Mouse (Mus musculus) ES-CJ7 (cell line): ENCODE measurements around the gene Cttn.
A peak's percentile ranks its signal among the peaks of the same experiment; 100 is the strongest.

ENCODE experiments used
- DNase-seq: peaks from one replicate; pipeline ENCODE4 v3.0.0; 2011; ENCODE audit warnings: low read depth, low spot score

The Cttn gene

DNA sequence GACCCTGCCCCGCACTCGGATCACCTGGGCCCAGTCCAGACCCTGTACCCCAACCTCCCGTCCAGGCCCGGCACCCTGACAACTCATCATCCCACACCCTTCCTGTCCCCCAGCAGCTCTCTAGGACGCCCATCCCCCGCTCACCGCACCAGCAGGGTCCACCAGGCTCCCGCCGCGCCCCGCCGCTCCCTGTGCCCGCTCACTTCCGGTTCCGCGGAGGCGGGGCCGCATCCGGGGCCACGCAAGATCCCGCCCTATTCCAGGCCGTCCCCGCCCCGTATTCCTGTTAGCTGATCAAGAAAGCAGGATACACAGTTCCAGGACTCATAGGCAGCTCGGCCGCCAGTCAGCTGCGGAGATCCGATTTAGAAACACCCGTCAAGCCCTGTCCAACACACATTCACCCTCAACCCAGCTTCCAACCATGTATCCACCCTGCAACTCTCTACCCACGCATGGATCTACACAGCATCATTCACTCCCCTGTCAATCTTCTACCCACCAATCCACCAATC lies at the start of gene Cttn:
Gene Cttn, minus strand, starts transcription at position 465 of the 515 bp plus-strand sequence.
- DNase-seq = peak; percentile 82

DNA sequence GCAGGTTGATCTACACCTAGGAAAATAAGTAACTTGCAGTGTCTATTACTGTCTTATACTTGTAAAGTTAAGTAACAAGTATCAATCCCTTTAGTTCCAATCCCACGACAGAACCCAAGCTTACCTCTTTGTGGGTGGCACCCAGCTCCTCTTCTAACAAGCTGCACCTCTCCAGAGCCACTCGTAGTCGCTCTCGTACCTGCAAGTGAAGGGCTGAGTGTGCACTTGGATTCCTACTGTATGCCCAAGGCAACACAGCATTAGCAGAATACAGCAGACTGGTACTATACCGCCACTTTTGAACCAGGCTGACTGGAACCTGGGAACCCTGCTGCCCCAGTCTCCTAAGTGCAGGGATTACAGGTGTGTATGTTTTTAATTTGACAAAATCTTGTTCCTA lies 49.0 kb upstream of the Cttn start:
- no peak for DNase-seq

DNA sequence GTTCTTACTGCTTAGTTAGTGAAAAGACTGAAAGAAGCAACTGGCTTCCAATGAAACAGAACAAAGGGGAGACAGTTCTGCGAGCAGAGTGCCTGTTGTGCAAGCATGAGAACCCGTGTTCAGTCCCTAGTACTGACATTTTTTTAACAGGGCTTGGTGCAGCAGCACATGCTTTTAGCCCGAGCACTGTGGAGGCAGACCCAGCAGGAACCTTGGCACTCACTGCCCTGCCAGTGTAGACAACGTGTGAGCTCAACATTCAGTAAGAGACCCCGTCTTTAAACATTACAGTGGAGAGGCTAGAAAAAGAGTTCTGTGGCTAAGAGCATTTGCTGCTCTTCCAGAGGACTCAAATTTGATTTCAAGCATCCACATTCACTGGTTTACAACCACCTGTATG lies 45.9 kb upstream of the Cttn start:
- no peak for DNase-seq

DNA sequence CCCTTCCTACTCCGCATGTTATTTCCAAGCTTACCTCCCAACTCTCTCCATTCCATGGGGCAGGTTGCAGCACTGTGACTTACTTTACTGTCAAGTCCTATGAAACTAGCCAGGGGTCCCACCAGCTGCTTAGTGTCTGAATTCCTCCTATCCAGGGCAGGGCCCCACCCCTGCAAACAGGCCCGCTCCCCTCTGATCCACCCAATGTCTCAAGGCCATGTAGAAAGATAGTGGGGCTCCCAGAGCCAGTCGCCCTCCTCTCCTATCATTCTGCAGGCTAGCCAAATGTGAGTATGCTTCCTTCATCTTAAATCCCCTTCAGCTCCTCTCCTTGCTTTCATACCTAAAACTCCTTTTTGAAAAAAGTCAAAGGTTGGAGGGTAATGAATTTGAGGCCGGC lies 38.3 kb upstream of the Cttn start:
- no peak for DNase-seq

DNA sequence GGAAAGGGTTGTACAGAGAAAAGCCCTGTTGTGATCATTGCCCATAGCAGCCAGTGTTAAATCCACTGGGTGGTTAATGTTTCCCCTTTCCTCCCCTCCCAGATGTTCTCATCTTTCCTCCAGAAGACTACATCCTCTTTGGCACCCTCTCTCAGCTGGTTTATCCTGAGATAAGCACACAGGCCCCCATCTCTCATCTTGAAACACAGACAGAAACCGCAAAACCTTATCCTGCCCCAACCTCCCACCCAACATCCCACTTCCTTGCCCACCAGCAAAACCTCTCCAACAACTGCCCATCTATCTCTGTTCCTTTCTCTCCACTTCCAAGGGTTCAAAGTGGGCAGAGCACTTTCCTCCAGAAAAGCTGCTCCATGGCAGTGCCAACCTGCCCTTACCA lies 36.0 kb upstream of the Cttn start:
- DNase-seq = no peak

DNA sequence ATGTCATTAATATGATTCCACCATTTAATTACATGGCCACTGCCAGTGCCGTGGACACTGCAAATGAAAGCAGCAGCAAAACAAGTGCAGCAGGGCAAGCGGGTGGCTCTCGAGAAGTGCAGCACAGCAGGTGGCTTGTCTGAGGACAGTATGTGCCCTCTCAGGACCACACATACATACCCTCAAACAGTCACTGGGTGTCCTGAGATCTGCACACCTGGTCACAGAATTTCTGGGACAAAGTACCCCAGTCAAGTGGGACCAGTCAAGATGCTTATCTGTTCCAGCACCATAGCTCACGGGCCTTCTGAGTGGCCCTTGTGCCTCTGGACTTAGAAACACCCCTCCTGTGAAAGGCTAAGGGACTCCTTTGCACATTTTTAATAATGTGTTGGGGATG lies 33.1 kb upstream of the Cttn start:
- DNase-seq = no peak

DNA sequence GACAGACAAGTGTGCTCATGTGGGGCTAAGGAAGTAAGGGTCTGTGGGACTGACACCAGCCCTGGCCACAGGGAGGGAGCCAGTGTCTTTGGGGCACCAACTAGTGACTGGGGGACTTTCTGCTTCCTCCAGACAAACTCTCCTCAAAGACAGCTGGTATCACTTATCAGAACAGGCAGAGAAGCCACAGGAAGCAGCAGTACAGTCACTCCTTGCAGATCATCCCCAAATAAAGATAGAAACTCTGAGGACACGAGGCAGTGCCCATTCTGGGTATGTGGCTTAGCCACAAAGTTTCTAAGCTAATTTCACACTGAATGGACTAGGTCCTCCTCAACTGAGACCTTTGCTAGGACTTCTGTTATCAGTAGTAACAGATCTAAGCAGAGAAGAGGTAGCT lies 22.1 kb upstream of the Cttn start:
- no peak for DNase-seq

DNA sequence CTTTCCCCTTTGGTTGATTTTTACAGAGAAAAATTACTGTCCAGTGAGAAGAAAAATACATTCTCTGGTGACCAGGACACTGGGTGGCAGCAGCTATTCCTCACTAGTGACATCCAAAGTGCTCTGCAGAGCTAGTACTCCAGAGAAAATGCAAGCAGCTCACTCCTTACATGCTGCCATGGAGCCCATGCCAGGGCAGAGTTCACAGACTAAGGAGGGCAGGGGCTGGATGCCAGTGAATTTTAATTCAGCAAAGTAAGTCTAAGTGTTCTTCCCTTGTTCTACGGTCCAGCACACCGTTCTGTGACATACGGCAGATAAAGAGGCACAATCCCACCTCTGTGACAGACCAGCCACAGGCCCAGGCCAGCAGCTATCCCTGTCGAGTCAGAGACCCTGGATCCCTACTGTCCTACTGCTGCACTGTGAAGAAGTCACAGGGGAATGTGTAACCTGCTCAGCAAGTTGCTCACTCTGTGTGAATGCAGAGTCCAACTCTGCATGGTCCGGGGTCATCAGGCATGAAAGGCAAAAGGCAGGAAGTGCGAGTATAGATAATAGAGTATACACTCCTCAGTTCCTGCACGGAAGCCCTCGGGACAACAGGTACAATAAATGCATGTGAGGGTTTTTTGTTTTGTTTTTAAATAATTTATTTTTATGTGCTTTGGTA lies 19.5 kb upstream of the Cttn start:
- DNase-seq = no peak

DNA sequence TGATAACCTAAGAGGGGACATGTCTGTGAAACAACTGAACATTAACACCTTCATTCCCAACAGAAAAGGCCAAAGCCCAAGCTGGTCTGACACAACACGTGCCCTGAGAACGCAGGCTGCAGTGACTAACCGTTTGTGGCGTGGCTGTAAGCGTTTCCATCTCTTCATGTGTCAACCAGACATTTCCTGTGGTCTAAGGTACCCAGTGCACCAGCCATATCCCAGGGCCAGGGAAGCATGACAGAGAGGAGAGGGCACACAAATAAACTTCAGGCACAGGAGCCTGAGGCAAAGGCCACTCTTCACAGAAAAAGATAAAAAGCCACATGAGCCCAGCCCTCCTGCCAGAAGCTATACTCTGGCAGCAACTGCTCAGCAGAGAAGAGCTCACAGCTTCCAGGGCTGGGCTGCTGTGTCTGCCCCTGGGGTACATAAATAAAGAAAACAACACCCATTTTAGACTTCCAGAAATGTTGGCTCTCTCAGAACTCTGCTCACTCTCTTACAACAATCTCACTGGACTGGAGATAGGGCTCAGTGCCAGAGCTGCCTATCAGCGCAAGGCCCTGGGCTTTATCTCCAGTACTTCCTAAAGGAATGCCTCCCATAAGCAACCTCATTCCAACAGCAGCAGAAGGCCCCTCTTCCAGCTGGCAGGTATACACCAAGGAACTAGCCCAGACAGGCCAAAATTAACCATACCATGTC lies 18.4 kb upstream of the Cttn start:
- no peak for DNase-seq

DNA sequence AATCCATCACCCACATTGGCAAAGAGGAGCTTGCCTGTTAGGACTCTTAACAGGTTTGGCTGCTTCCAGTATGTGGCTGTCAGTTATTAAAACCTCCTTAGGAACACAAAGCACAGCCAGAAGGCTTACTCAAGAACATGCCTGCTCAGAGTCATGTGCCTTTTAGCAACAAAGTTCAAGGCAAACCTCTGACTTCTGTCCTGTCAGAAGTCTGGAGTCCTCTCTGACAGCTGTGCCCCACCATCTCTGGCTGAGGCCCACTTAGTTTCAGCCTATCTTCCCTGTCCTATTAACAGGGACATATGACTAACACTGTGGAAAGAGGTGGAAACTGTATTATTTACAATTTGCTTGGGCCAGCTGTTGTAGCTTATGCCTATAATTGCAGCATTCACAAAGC lies 9.5 kb upstream of the Cttn start:
- no peak for DNase-seq

DNA sequence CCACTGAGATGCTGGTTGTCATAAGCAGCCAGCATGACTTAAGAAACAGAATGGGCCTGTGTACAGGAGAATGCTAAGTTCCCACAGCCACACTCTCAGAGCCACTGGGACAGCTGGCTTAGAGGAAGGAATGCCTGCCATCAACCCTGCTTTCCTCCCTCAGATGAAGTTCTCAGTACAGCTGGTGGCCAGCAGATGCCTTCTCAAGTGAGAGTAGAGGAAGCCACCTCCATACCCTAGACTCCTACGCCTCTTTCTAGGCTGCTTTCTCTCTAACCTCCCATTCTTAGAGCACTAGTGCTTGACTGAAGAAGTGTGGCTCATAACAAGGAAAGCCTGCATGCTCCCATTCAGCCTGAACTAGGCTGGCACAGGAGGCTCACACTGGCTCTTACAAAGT lies 8.8 kb upstream of the Cttn start:
- no peak for DNase-seq

DNA sequence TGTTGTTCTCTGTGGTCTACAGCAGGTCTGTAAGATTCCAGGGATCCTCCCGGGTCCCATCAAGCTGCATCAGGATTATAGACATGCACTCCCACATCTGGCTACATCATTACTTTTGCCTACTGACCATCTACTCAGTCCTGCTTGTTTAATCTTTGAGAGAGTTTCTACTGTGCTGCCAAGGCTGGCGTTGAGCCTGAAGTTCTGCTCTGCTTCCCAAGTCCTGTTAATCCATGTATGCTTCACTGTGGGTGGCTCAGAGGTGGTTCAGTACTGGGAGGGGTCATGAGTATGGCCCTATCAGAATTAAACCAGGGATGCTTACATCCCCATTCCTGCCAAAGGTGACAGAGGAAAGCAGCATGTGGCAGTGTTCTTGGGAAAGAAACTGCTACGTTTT lies 4.9 kb upstream of the Cttn start:
- DNase-seq = no peak

DNA sequence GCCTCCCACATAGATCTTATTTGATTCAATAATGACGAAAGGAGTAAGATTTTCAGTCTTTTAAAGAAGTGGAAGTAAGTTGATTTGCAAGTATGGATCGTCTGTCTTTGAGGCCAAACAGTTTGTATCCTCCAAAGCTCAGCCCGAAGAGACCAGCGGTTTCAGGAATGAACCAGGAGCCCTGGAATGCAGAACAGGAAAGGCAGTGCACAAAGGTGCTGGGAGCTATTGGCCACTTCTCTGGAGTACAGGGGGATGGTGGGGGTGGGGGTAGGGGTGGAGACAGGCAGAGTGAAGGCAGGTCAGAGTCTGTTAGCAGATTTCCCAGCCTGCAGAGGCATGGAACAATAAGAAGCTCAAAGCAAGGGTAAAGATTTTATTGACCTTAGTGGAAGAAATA lies 2.7 kb upstream of the Cttn start:
- DNase-seq = peak; percentile 50

DNA sequence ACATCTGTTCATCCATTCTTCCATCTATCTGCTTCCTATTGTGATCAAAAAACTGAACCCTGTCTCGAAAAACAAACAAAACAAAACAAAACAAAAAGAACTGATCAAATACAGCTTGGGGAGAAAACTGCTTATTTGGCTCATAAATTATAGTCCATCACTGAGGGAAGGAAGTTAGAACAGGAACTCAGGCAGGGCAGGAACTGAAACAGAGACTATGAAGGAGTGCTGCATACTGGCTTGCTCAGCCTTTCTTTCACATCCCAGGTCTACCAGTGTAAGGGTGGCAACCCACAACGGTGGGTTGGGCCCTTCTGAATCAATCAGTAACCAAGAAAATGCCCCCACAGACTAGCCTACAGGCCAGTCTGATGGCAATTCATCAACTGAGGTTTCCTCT lies 294 bp upstream of the Cttn start:
- no peak for DNase-seq

DNA sequence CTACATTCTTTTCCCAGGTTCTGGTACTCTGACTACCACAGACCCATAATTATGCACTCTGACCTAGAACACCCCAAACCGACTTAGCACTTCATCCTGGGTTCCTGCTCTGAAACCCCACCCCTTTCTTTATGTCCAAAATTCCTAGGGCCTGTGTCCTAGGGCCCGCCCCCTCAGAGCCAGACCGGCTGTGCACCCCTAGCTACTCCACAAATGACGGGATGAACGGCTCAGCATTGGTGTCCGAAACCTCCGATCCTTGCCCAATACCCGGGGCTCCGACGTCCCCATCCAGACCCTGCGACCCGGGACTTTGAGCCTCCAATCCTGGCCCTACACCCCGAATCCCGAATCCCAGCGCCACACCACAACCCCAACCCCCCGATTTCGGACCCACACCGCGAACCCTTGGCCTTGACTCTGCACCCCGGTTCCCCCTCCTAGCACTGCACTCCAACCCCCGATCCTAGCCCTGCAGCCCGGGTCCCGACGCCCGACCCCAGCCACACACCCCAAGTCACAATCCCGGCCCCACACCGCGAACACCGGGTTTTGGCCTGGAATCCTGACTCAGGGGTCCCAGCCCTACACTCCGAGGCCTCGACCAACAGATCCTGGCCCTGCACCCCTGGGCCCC lies 783 bp downstream of the Cttn start:
- peak; percentile 40 for DNase-seq

DNA sequence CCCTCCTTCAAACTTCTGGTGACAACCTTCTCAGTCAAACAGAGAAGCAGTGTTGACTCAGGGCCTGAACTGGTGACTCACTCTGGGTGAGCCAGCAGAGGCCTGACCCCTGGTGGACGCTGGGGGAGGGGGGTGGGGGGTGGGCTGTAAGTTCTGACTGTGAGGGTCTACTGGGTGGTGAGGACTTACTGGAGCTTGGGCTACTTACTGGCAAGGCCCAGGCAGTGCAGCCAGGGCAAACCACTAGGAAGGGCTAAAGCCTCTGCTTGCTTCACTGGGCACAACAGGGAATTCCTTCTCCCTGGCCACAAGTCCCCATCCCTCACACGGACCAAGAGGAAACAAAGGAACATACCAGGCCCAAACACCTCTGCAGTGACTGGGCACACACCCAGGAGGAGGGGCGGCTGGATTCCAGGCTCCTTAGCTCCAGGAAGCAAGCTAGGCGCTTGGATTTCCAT lies 1.6 kb downstream of the Cttn start:
- DNase-seq = no peak

DNA sequence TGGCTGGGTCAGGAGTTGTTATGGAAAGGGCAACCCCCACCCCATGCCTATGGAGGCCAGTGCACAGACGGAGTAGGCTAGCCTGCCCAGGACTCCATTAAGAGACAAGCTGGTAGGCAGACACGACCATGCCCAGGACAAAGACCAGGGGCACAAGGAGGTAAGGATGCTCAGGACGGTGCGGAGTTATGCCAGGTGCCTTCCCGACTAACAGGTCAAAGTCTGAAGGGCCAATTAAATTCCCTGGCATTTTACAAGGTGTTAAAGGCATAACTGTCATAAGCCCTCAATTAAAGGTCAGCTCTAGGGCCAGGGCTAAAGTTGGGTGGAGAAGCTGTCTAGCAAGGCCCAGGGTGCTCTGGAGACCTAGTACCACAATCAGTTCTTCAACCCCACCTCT lies 2.1 kb downstream of the Cttn start:
- no peak for DNase-seq

DNA sequence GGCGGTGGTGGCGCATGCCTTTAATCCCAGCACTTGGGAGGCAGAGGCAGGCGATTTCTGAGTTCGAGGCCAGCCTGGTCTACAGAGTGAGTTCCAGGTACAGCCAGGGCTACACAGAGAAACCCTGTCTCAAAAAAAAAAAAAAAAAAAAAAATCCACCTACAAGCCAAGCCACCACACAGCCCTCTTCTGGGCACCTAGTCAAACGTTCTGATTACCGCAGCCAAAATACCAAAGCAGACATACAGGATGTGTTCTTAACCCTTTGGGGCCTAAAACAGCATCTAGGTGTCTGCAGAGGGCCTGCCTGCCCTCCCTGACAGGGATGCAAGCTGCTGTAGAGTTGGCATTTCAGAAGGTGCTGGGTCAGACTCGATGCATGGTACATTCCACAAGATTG lies 8.2 kb downstream of the Cttn start:
- no peak for DNase-seq

DNA sequence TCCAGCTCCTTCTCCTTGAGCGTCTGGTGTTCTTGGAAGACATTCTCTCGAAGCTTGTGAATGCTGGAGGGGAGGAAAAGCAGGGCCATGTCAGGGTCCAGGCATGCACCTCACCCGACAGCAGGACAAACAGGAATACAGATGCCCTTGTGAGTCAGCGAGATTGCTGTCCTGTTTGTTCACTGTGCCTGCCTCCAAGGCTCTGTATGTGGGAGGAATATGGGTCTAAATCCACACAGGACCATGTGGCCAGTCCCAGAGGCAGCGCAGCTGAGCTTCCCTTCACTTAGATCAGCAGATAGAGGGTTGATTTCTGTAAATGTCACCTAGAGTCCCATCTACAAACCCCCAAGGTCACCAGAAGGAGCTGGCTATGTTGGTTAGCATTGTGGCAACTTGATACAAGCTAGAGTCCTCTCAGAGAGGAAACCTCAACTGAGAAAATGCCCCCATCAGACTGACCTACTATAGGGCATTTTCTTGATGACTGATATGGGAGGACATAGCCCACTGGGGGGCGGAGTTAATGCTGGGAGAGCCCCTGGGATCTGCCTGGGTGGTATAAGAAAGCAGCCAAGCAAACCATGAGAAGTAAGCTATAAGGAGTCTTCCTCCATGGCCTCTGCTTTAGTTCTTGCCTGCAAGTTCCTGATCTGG lies 9.4 kb downstream of the Cttn start:
- DNase-seq = no peak

DNA sequence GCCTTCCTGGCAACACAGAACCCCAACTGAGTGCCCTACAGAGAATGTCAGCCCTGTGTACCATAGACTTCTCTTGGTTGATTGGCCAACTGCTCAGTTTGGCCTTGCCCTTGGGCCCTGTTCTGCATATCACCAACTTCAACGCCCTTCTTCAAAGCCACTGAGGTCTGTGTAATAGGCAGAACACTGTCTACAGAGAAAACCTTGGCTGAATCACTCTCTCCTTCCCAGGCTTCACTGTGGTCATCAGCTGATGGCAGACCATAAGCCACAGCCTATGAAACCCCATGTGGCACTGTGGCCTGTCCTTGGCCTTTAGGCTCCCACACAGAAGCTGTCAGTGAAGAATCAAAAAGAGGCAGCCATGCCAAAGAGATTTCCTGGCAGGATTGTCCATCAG lies 11.9 kb downstream of the Cttn start:
- no peak for DNase-seq

DNA sequence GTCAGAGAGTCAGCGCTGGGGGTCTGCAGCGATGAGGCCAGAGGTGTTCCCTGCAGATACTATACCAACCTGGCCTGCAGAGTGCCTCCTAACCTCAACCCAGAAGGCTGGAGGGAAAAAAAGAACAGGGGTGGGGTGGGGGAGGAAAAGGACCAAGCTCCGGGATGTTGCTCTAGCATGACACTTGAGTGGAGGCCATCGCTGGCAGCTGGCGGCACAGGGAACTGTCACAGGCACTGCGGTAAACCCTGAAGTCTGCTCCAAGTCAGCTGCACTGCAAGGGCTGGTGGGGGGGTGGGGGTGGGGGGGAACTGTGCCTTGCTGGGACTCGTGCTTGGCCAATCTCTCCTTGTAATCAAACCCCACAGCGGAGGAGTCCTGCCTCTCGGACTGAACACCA lies 20.1 kb downstream of the Cttn start:
- DNase-seq = no peak
